Mouse (Mus musculus): ENCODE data around the gene Gdnf. TPM values are rescaled to one million over a fixed set of nuclear protein-coding genes. Genes with fewer than 3 reads are reported as not detected.

Gdnf gene
- total RNA-seq (2012; rRNA removed): not detected in 2 replicates
- not detected in 2 replicates for total RNA-seq (2014; rRNA removed)
- not detected in 2 replicates for polyA plus RNA-seq (2012; ENCODE audit: insufficient read length, low read depth)

- TF ChIP-seq CTCF (conservative IDR thresholded peaks at IDR 0.05 in 1 of 2, IDR thresholded peaks at IDR 0.05 in 1 of 2; ENCODE audit: low read depth in 2 of 2, low read length in 2 of 2) (no peak), BHLHE40 (IDR thresholded peaks at IDR 0.05; ENCODE audit: low read depth, low read length) (no peak), NELFE (IDR thresholded peaks at IDR 0.05; ENCODE audit: low read depth, low read length) (no peak), ETS1 (conservative IDR thresholded peaks at IDR 0.05; ENCODE audit: low read depth, low read length) (no peak), E2F4 (IDR thresholded peaks at IDR 0.05; ENCODE audit: insufficient replicate concordance, low read depth, low read length) (no peak), MEF2A (IDR thresholded peaks at IDR 0.05; ENCODE audit: borderline replicate concordance, low read depth, low read length) (no peak), MAFK (IDR thresholded peaks at IDR 0.05; ENCODE audit: insufficient replicate concordance, low read length) (no peak), KAT2A (IDR thresholded peaks at IDR 0.05; ENCODE audit: insufficient replicate concordance, low read length) (no peak), CHD1 (IDR thresholded peaks at IDR 0.05; ENCODE audit: low read depth, low read length) (no peak), SMC3 (IDR thresholded peaks at IDR 0.05; ENCODE audit: low read depth, low read length) (no peak), CHD2 (IDR thresholded peaks at IDR 0.05; ENCODE audit: low read length) (no peak), SIN3A (IDR thresholded peaks at IDR 0.05; ENCODE audit: low read length) (no peak), ZNF384 (IDR thresholded peaks at IDR 0.05; ENCODE audit: low read depth, low read length) (no peak), RCOR1 (conservative IDR thresholded peaks at IDR 0.05; ENCODE audit: low read depth, low read length) (no peak), ZKSCAN1 (IDR thresholded peaks at IDR 0.05; ENCODE audit: borderline replicate concordance, low read depth, low read length) (no peak), MYC (IDR thresholded peaks at IDR 0.05; ENCODE audit: low read depth, low read length) (no peak)
- Histone ChIP-seq H3K79me2 (replicated peaks; ENCODE audit: control insufficient read depth, extremely low read depth, insufficient read depth, poor library complexity, severe bottlenecking) (no peaks in the 10 kb centered on the region), H3K36me3 (replicated peaks in 1 of 2; ENCODE audit: control insufficient read depth in 1 of 2, insufficient read depth in 1 of 2, low read length in 1 of 2) (no peaks in the 10 kb centered on the region), H3K27me3 (replicated peaks) (no peaks in the 10 kb centered on the region), H3K9ac (ENCODE audit: insufficient read depth, low read depth) (no peak within 1 kb of the TSS), H3K9me3 (replicated peaks; ENCODE audit: low read length) (no peaks in the 10 kb centered on the region), H3K4me2 (ENCODE audit: insufficient read depth, low read depth, poor library complexity, severe bottlenecking) (no peak within 1 kb of the TSS), H3K4me1 (ENCODE audit: control insufficient read depth in 1 of 2, insufficient read depth in 2 of 2) (no peaks in the 10 kb centered on the region), H3K4me3 (replicated peaks in 1 of 3; ENCODE audit: low read depth in 2 of 3, low read length in 2 of 3, poor library complexity in 1 of 3) (no peak within 1 kb of the TSS), H3K27ac (ENCODE audit: insufficient read depth, low read depth) (no peak within 1 kb of the TSS)
- no peak for DNase-seq (ENCODE audit: extremely low read depth)
- dilution Hi-C loops (cut with MboI; ENCODE audit: extremely low pct_ligation_motif_present, extremely low pct_unique_long_range_greater_than_20kb, low sequenced_read_pairs) (no loop called here), in situ Hi-C loops (cut with MboI; ENCODE audit: low pct_ligation_motif_present, low pct_unique_long_range_greater_than_20kb, low sequenced_read_pairs) (loop anchor here (25.0 kb wide), 1 partner anchor 348 kb away; no protein-coding TSS in a partner anchor)
Observed at GRCm38 (mm10) chr15:7810556-7811252, at the start of gene Gdnf. Gene Gdnf (plus strand): TSS chr15:7810846.

GRCm38 (mm10) chr15:7767166-7767565, 43.5 kb upstream of the Gdnf start:
- no peaks in the 10 kb centered on the region for H3K9me3 ChIP-seq (replicated peaks; ENCODE audit: low read length)
- no peaks in the 10 kb centered on the region for H3K36me3 ChIP-seq (replicated peaks in 1 of 2; ENCODE audit: control insufficient read depth in 1 of 2, insufficient read depth in 1 of 2, low read length in 1 of 2)
- peaks cover 0 to 3% of the 10 kb centered on the region in 2 experiments; a peak in 1 of 4 replicates for H3K4me1 ChIP-seq (ENCODE audit: control insufficient read depth in 1 of 2, insufficient read depth in 2 of 2)
- dilution Hi-C loops (cut with MboI; ENCODE audit: extremely low pct_ligation_motif_present, extremely low pct_unique_long_range_greater_than_20kb, low sequenced_read_pairs): no loop called here
- H3K27ac ChIP-seq (ENCODE audit: insufficient read depth, low read depth): no peak overlapping the region
- TF ChIP-seq TBP (conservative IDR thresholded peaks at IDR 0.05; ENCODE audit: low read depth, low read length): no peak
- no peak for TF ChIP-seq ZKSCAN1 (IDR thresholded peaks at IDR 0.05; ENCODE audit: borderline replicate concordance, low read depth, low read length)
- no peak for TF ChIP-seq JUN (IDR thresholded peaks at IDR 0.05; ENCODE audit: insufficient read depth, low read depth, low read length)
- no peak for TF ChIP-seq ETS1 (conservative IDR thresholded peaks at IDR 0.05; ENCODE audit: low read depth, low read length)
- no peak for TF ChIP-seq PAX5 (IDR thresholded peaks at IDR 0.05; ENCODE audit: low read length)
- no peak for TF ChIP-seq BHLHE40 (IDR thresholded peaks at IDR 0.05; ENCODE audit: low read depth, low read length)
- TF ChIP-seq IRF4 (IDR thresholded peaks at IDR 0.05; ENCODE audit: low read depth, low read length): no peak
- TF ChIP-seq NELFE (IDR thresholded peaks at IDR 0.05; ENCODE audit: low read depth, low read length): no peak
- TF ChIP-seq MAX (IDR thresholded peaks at IDR 0.05; ENCODE audit: low read length): no peak
- no peak for TF ChIP-seq ZC3H11A (IDR thresholded peaks at IDR 0.05; ENCODE audit: low read depth, low read length)
- no peak for TF ChIP-seq KAT2A (IDR thresholded peaks at IDR 0.05; ENCODE audit: insufficient replicate concordance, low read length)
- no peak for TF ChIP-seq CHD1 (IDR thresholded peaks at IDR 0.05; ENCODE audit: low read depth, low read length)
- TF ChIP-seq MAZ (IDR thresholded peaks at IDR 0.05; ENCODE audit: low read depth, low read length): no peak
- no peak overlapping the region for H3K4me2 ChIP-seq (ENCODE audit: insufficient read depth, low read depth, poor library complexity, severe bottlenecking)
- in situ Hi-C loops (cut with MboI; ENCODE audit: low pct_ligation_motif_present, low pct_unique_long_range_greater_than_20kb, low sequenced_read_pairs): no loop called here
- no peaks in the 10 kb centered on the region for H3K79me2 ChIP-seq (replicated peaks; ENCODE audit: control insufficient read depth, extremely low read depth, insufficient read depth, poor library complexity, severe bottlenecking)
- H3K27me3 ChIP-seq (replicated peaks): no peaks in the 10 kb centered on the region
- H3K9ac ChIP-seq (ENCODE audit: insufficient read depth, low read depth): no peak overlapping the region
- no peak for DNase-seq (ENCODE audit: extremely low read depth)
- no peak overlapping the region for H3K4me3 ChIP-seq (replicated peaks in 1 of 3; ENCODE audit: low read depth in 2 of 3, low read length in 2 of 3, poor library complexity in 1 of 3)
